Mouse (Mus musculus): ENCODE results near the gene Rsbn1. TPM values are rescaled to one million over a fixed set of nuclear protein-coding genes. Genes with fewer than 3 reads are reported as not detected.

Rsbn1 gene
- polyA plus RNA-seq (2014; fragmentation: Nextera tagmentation; extraction: Ambion mirVana): 21.1 and 24.0 TPM in 2 replicates

GRCm38 (mm10) chr3:103914010-103914669 lies at the start of gene Rsbn1:
Gene Rsbn1 (plus strand): TSS chr3:103914120.
- DNase-seq (ENCODE audit: low spot score, missing footprints): peak; percentile 100
- Histone ChIP-seq H3K9me3 (ENCODE audit: control insufficient read depth, low read length) (no peaks in the 10 kb centered on the region), H3K27me3 (ENCODE audit: control insufficient read depth, insufficient read depth, low read length) (no peaks in the 10 kb centered on the region), H3K27ac (ENCODE audit: low read depth, low read length) (peak within 1 kb of the TSS; percentile 89), H3K9ac (ENCODE audit: low read length) (peak within 1 kb of the TSS; percentile 85), H3K4me3 (ENCODE audit: low read depth, low read length) (peak within 1 kb of the TSS; percentile 73), H3K36me3 (ENCODE audit: control insufficient read depth, insufficient read depth, low read length) (no peaks in the 10 kb centered on the region), H3K4me2 (peak within 1 kb of the TSS; percentile 64), H3K4me1 (ENCODE audit: control insufficient read depth, insufficient read depth, low read length) (peaks cover 12% of the 10 kb centered on the region)
- under 1% methylated on average over 50 of the region's 55 CpGs for WGBS
- peak; percentile 100 for ATAC-seq (ENCODE audit: low FRiP score)

GRCm38 (mm10) chr3:103864200-103864599 lies 49.7 kb upstream of the Rsbn1 start:
- 86% methylated on average over 6 of the region's 6 CpGs for WGBS
- H3K36me3 ChIP-seq (ENCODE audit: control insufficient read depth, insufficient read depth, low read length): no peaks in the 10 kb centered on the region
- no peak overlapping the region for H3K4me3 ChIP-seq (ENCODE audit: low read depth, low read length)
- no peak overlapping the region for H3K27ac ChIP-seq (ENCODE audit: low read depth, low read length)
- ATAC-seq (ENCODE audit: low FRiP score): no peak
- H3K4me2 ChIP-seq: no peak overlapping the region
- no peaks in the 10 kb centered on the region for H3K9me3 ChIP-seq (ENCODE audit: control insufficient read depth, low read length)
- H3K4me1 ChIP-seq (ENCODE audit: control insufficient read depth, insufficient read depth, low read length): no peaks in the 10 kb centered on the region
- no peak for DNase-seq (ENCODE audit: low spot score, missing footprints)
- H3K9ac ChIP-seq (ENCODE audit: low read length): no peak overlapping the region
- H3K27me3 ChIP-seq (ENCODE audit: control insufficient read depth, insufficient read depth, low read length): no peaks in the 10 kb centered on the region

GRCm38 (mm10) chr3:103867424-103867971 lies 46.4 kb upstream of the Rsbn1 start:
- ATAC-seq (ENCODE audit: low FRiP score) (no peak), DNase-seq (ENCODE audit: low spot score, missing footprints) (peak; percentile 17)
- WGBS: 91% methylated on average over 5 of the region's 5 CpGs
- no peaks in the 10 kb centered on the region for H3K36me3 ChIP-seq (ENCODE audit: control insufficient read depth, insufficient read depth, low read length)
- H3K4me1 ChIP-seq (ENCODE audit: control insufficient read depth, insufficient read depth, low read length): no peaks in the 10 kb centered on the region
- no peak overlapping the region for H3K9ac ChIP-seq (ENCODE audit: low read length)
- H3K27me3 ChIP-seq (ENCODE audit: control insufficient read depth, insufficient read depth, low read length): no peaks in the 10 kb centered on the region
- H3K9me3 ChIP-seq (ENCODE audit: control insufficient read depth, low read length): no peaks in the 10 kb centered on the region
- no peak overlapping the region for H3K4me3 ChIP-seq (ENCODE audit: low read depth, low read length)
- no peak overlapping the region for H3K27ac ChIP-seq (ENCODE audit: low read depth, low read length)
- no peak overlapping the region for H3K4me2 ChIP-seq

- Histone ChIP-seq H3K4me3 (ENCODE audit: low read depth, low read length) (no peak overlapping the region), H3K27ac (ENCODE audit: low read depth, low read length) (no peak overlapping the region), H3K4me2 (no peak overlapping the region), H3K27me3 (ENCODE audit: control insufficient read depth, insufficient read depth, low read length) (no peaks in the 10 kb centered on the region), H3K36me3 (ENCODE audit: control insufficient read depth, insufficient read depth, low read length) (no peaks in the 10 kb centered on the region), H3K9me3 (ENCODE audit: control insufficient read depth, low read length) (no peaks in the 10 kb centered on the region), H3K4me1 (ENCODE audit: control insufficient read depth, insufficient read depth, low read length) (no peaks in the 10 kb centered on the region), H3K9ac (ENCODE audit: low read length) (no peak overlapping the region)
- DNase-seq (ENCODE audit: low spot score, missing footprints) (no peak), ATAC-seq (ENCODE audit: low FRiP score) (no peak)
- WGBS: 88% methylated on average over 4 of the region's 4 CpGs
Observed at GRCm38 (mm10) chr3:103868008-103868407, 45.9 kb upstream of the Rsbn1 start.

- Histone ChIP-seq H3K4me2 (no peak overlapping the region), H3K4me3 (ENCODE audit: low read depth, low read length) (no peak overlapping the region), H3K27ac (ENCODE audit: low read depth, low read length) (no peak overlapping the region), H3K9ac (ENCODE audit: low read length) (no peak overlapping the region), H3K27me3 (ENCODE audit: control insufficient read depth, insufficient read depth, low read length) (no peaks in the 10 kb centered on the region), H3K4me1 (ENCODE audit: control insufficient read depth, insufficient read depth, low read length) (no peaks in the 10 kb centered on the region), H3K36me3 (ENCODE audit: control insufficient read depth, insufficient read depth, low read length) (no peaks in the 10 kb centered on the region), H3K9me3 (ENCODE audit: control insufficient read depth, low read length) (no peaks in the 10 kb centered on the region)
- WGBS: 73% methylated on average over 3 of the region's 3 CpGs
- peak; percentile 23 for DNase-seq (ENCODE audit: low spot score, missing footprints)
- no peak for ATAC-seq (ENCODE audit: low FRiP score)
Observed at GRCm38 (mm10) chr3:103872663-103873098, 41.2 kb upstream of the Rsbn1 start.

- H3K4me1 ChIP-seq (ENCODE audit: control insufficient read depth, insufficient read depth, low read length): no peaks in the 10 kb centered on the region
- ATAC-seq (ENCODE audit: low FRiP score) (no peak), DNase-seq (ENCODE audit: low spot score, missing footprints) (no peak)
- no peak overlapping the region for H3K9ac ChIP-seq (ENCODE audit: low read length)
- H3K27me3 ChIP-seq (ENCODE audit: control insufficient read depth, insufficient read depth, low read length): no peaks in the 10 kb centered on the region
- H3K9me3 ChIP-seq (ENCODE audit: control insufficient read depth, low read length): no peaks in the 10 kb centered on the region
- H3K36me3 ChIP-seq (ENCODE audit: control insufficient read depth, insufficient read depth, low read length): no peaks in the 10 kb centered on the region
- H3K4me2 ChIP-seq: no peak overlapping the region
- no peak overlapping the region for H3K27ac ChIP-seq (ENCODE audit: low read depth, low read length)
- no peak overlapping the region for H3K4me3 ChIP-seq (ENCODE audit: low read depth, low read length)
- WGBS: 70% methylated on average over 7 of the region's 7 CpGs
Observed at GRCm38 (mm10) chr3:103874329-103874728, 39.6 kb upstream of the Rsbn1 start.

GRCm38 (mm10) chr3:103885946-103886345 lies 28.0 kb upstream of the Rsbn1 start:
- Histone ChIP-seq H3K4me1 (ENCODE audit: control insufficient read depth, insufficient read depth, low read length) (no peaks in the 10 kb centered on the region), H3K36me3 (ENCODE audit: control insufficient read depth, insufficient read depth, low read length) (no peaks in the 10 kb centered on the region), H3K9me3 (ENCODE audit: control insufficient read depth, low read length) (no peaks in the 10 kb centered on the region), H3K27me3 (ENCODE audit: control insufficient read depth, insufficient read depth, low read length) (no peaks in the 10 kb centered on the region), H3K27ac (ENCODE audit: low read depth, low read length) (no peak overlapping the region), H3K9ac (ENCODE audit: low read length) (no peak overlapping the region), H3K4me3 (ENCODE audit: low read depth, low read length) (no peak overlapping the region), H3K4me2 (no peak overlapping the region)
- 82% methylated on average over 11 of the region's 11 CpGs for WGBS
- DNase-seq (ENCODE audit: low spot score, missing footprints) (no peak), ATAC-seq (ENCODE audit: low FRiP score) (no peak)

- no peak for ATAC-seq (ENCODE audit: low FRiP score)
- no peak overlapping the region for H3K4me2 ChIP-seq
- H3K27ac ChIP-seq (ENCODE audit: low read depth, low read length): no peak overlapping the region
- H3K27me3 ChIP-seq (ENCODE audit: control insufficient read depth, insufficient read depth, low read length): no peaks in the 10 kb centered on the region
- H3K4me1 ChIP-seq (ENCODE audit: control insufficient read depth, insufficient read depth, low read length): no peaks in the 10 kb centered on the region
- no peak overlapping the region for H3K9ac ChIP-seq (ENCODE audit: low read length)
- no peak overlapping the region for H3K4me3 ChIP-seq (ENCODE audit: low read depth, low read length)
- peak; percentile 89 for DNase-seq (ENCODE audit: low spot score, missing footprints)
- 41% methylated on average over 3 of the region's 3 CpGs for WGBS
- H3K36me3 ChIP-seq (ENCODE audit: control insufficient read depth, insufficient read depth, low read length): no peaks in the 10 kb centered on the region
- no peaks in the 10 kb centered on the region for H3K9me3 ChIP-seq (ENCODE audit: control insufficient read depth, low read length)
Observed at GRCm38 (mm10) chr3:103887581-103887980, 26.3 kb upstream of the Rsbn1 start.

- Histone ChIP-seq H3K4me1 (ENCODE audit: control insufficient read depth, insufficient read depth, low read length) (no peaks in the 10 kb centered on the region), H3K9me3 (ENCODE audit: control insufficient read depth, low read length) (no peaks in the 10 kb centered on the region), H3K4me3 (ENCODE audit: low read depth, low read length) (no peak overlapping the region), H3K27ac (ENCODE audit: low read depth, low read length) (no peak overlapping the region), H3K4me2 (no peak overlapping the region), H3K27me3 (ENCODE audit: control insufficient read depth, insufficient read depth, low read length) (no peaks in the 10 kb centered on the region), H3K9ac (ENCODE audit: low read length) (no peak overlapping the region), H3K36me3 (ENCODE audit: control insufficient read depth, insufficient read depth, low read length) (no peaks in the 10 kb centered on the region)
- 90% methylated on average over 3 of the region's 3 CpGs for WGBS
- ATAC-seq (ENCODE audit: low FRiP score) (no peak), DNase-seq (ENCODE audit: low spot score, missing footprints) (no peak)
Observed at GRCm38 (mm10) chr3:103893374-103893773, 20.5 kb upstream of the Rsbn1 start.

Data from midbrain, embryonic 11.5 days (tissue).